Mouse (Mus musculus) left cerebral cortex, postnatal 25 days (tissue): ENCODE measurements around the gene Zfp85. TPM values are rescaled to one million over a fixed set of nuclear protein-coding genes. Genes with fewer than 3 reads are reported as not detected.
A peak's percentile ranks its signal among the peaks of the same experiment; 100 is the strongest.
"Not testable (repeated sequence)": the region's sequence is repeated elsewhere in the genome, so short reads cannot be mapped to it uniquely, and the experiment has no call there.

Source experiments
- DNase-seq, 2 experiments: peaks; one replicate each; pipeline ENCODE4 v3.0.0; 2022; ENCODE audit warnings: low spot score in 2 of 2, mixed read lengths in 1 of 2
- intact Hi-C: fragments of 180-260 bp; cut with DNase I; formaldehyde crosslinking; loops from one replicate; pipeline ENCODE4 v1.15.1; 2025
- total RNA-seq, 2 experiments: library from RNA; stranded (reverse); gene quantifications; 2 replicates each; pipeline ENCODE4 v1.2.3; 2021

The Zfp85 gene
- 1 to 10 TPM; 5.4 to 6.4 TPM for total RNA-seq

- DNase-seq: peak; percentile 51 to 70
- intact Hi-C loops: loop anchor here (1.0 to 2.0 kb wide), 2 partner anchors 30 to 58 kb away; partner anchors contain the start of gene Zfp273
Measured at GRCm38 (mm10) chr13:67754333-67755306, at the start of gene Zfp85. TSS of gene Zfp85 (minus strand) at chr13:67755228.

- intact Hi-C loops, DNase-seq: not testable (repeated sequence)
Measured at GRCm38 (mm10) chr13:67799151-67799550, 44.1 kb upstream of the Zfp85 start.

- DNase-seq: no peak
- intact Hi-C loops: no loop called here
Measured at GRCm38 (mm10) chr13:67798618-67799017, 43.6 kb upstream of the Zfp85 start.

DNA sequence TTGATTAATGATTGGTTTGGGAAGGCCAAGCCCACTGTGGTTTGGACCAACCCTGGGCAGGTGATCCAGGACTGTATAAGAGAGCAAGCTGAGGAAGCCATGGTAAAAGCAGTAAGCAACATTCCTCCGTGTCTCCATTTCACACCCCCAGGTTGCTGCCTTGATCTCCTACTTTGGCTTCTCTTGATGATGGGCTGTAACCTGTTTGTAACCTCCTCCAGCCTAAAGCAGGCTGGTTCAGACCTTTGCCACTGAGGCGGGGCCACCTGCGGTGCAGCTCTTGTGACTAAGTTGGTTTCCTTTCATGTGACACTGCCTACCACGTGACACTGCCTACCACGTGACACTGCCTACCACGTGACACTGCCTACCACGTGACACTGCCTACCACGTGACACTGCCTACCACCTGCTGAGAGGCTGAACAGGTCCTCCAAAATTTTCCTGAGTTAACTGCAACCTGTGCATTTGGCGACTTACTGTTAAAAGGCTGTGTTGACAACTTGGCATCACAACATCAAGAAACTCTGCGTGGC is 37.0 kb upstream of the Zfp85 start:
- intact Hi-C loops: no loop called here
- no peak for DNase-seq

DNA sequence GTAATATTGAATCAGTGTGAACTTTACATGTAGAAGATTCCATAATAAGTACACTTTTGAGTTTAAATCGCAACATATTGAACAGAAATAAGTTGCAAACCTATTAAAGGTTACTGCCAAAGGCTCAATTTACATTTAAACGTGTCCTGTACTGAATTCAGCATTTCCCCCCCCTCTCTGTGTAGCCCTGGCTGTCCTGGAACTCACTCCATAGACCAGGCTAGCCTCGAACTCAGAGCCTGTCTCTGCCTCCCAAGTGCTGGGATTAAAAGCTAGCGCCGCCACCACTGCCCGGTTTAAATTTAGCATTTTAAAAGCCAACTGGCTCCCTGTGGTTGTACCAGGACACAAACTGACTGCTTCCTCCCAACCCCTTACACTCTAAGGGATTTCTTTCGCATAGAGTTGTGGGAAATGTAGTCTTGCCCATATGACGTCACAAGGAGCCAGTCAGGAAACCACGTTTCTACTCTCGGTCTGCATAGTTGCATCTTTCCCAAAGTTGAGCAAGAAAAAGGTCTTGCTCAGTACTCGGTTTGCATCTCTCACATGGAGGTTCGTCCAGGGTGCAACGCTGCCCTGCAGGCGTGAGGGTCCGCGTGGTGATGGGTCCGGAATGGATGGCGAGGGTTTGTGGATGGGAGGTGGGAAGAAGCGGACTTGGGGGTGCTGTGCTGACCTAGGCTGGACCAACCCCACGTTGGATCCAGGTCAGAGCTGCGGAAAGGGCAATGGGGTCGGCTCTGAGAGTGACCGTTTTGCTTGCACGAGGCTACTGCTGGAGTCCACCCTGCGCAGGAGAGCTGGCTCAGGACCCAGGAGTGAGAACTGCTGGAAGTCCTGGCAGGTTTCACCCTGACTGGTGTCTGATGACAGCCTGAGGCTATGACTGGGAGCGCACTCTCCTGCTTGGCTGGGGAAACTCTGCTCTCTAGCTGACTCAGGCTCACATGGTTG is 24.5 kb upstream of the Zfp85 start, which contains the start of gene Zfp493:
Zfp493 (plus strand) TSS at position 429 of the 957 bp plus-strand sequence.
- intact Hi-C loops: loop anchor here (5.0 kb wide), 1 partner anchor 33 kb away; the partner anchor contains the start of gene Zfp273
- DNase-seq: peak; percentile 76 to 88

DNA sequence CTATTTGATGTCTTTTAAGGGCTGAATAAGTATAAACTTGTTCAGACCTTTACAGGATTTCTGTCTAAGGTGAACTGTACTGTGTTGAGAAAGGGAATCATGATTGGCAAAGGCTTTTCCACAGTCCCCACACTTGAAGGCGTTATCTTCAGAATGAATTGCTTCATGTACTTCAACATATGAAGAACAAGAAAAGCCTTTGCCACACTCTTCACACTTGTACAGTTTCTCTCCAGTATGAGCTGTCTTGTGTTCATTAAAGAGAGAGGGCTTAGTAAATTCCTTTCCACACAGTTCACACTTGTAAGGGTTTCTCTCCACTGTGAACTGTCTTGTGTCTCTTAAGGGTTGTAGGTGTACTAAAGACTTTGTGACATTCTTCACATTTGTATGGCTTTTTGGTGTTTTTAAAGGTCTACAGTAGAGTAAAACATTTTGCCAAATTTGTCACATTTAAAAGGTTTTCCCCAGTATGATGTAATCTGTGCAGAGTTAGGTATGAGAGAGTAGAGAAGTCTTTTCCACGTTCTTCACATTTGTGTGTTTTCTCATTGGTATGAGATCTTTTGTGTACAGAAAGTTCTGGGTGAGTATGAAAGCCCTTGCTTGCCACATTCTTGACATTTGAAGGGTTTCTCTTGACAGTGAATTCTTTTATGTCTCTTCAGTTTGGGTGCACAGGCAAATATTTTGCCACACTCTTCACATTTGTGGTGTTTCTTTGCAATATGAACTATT is 8.2 kb upstream of the Zfp85 start:
- no peak for DNase-seq
- intact Hi-C loops: no loop called here

GRCm38 (mm10) chr13:67759966-67760365 is 4.9 kb upstream of the Zfp85 start:
- intact Hi-C loops: no loop called here

GRCm38 (mm10) chr13:67755761-67756160 is 733 bp upstream of the Zfp85 start:
- DNase-seq: no peak
- intact Hi-C loops: loop anchor here (2.0 kb wide), 1 partner anchor 57 kb away; the partner anchor contains the start of gene Zfp273

More at GRCm38 (mm10) chr13:67759966-67760365, 4.9 kb upstream of the Zfp85 start:
- no peak for DNase-seq

DNA sequence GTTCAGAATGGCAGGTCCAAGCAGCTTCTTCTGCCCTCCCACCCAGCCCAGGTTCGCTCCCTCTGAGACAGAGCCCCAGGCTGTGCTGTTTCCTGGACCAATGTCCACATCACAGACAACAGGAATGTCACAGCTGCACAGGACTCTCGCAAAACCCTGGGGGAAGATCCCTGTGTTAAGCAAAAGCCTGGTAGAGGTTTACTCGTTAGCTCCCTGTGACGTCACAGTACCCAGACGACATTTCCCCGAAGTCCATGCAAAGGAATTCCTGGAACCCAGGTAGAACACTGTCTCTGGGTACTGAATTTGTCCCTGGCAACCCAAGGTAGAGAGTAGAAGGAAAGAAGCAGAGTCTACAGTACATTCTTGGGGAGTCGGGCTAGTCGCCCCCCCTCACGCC is 11.1 kb downstream of the Zfp85 start:
- intact Hi-C loops: no loop called here
- no peak for DNase-seq

DNA sequence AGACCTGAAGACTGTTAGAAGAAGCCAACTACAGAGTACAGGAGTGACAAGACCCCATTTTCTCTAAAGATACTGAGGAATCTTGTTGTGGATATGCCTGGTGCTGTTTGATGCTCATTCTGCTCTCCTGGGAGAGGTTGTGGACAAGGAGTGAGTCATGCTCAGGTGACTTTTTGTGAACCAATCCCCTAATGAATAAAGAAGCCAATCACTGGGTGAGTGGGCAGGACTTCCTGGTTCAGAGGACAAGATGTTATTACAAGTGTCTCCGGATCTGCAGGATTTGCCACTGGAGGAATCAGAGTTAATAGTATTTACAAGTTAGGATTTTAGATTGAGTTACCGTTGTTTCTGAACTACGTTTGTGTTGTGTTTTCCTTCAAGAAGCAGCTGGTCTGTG is 12.1 kb downstream of the Zfp85 start:
- DNase-seq: no peak
- intact Hi-C loops: no loop called here

DNA sequence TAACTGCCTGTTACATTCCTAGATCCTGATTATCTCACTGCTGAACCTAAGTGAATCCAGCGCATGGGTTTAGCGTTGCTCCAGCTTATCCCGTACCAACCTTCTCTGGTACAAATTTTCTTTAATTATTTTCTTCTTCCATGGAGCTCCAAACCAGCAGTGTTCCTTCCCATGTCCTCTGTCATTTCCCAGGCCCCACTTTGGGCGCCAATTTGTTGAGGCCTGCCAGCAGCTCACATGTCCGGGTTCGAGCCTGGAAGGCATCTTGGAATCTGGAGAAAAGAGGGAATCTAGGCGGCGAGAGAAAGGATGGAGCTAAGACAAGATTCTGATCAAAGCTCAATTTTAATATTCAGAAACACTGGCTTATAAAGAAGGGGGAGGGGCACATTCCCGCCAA is 20.6 kb downstream of the Zfp85 start:
- intact Hi-C loops, DNase-seq: not testable (repeated sequence)

GRCm38 (mm10) chr13:67729441-67729840 is 25.6 kb downstream of the Zfp85 start:
- peak; percentile 24 to 59 for DNase-seq

GRCm38 (mm10) chr13:67728641-67729318 is 26.2 kb downstream of the Zfp85 start, which contains the start of gene Zfp65:
TSS of gene Zfp65 (minus strand) at chr13:67729173.
- DNase-seq: peak; percentile 74 to 82
- intact Hi-C loops: loop anchor here (5.0 to 10.0 kb wide), 3 partner anchors 86 to 116 kb away; partner anchors contain the start of gene Zfp273

More at GRCm38 (mm10) chr13:67729441-67729840, 25.6 kb downstream of the Zfp85 start:
- intact Hi-C loops: loop anchor here (5.0 to 10.0 kb wide), 3 partner anchors 85 to 117 kb away; partner anchors contain the start of gene Zfp273

DNA sequence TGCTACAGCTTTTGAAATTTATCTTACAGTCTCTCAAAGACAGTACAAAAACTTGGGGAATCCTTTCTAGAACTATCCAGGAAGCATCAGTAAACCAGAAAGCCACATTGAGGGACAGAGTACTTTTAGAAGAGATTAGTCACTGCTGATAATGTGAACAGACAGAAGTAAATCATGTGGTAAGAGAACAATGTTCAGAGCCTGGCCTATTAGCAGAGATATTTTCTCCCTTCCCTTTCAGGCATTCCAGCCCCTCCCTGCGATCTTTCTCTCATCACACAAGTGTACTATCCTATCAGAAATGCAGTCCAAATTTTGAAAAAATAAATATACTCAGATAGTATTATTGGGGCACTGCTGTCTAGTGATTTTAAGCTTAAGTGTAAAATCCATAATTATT is 26.9 kb downstream of the Zfp85 start:
- intact Hi-C loops: loop anchor here (5.0 to 10.0 kb wide), 3 partner anchors 87 to 116 kb away; partner anchors contain the start of gene Zfp273
- DNase-seq: no peak

DNA sequence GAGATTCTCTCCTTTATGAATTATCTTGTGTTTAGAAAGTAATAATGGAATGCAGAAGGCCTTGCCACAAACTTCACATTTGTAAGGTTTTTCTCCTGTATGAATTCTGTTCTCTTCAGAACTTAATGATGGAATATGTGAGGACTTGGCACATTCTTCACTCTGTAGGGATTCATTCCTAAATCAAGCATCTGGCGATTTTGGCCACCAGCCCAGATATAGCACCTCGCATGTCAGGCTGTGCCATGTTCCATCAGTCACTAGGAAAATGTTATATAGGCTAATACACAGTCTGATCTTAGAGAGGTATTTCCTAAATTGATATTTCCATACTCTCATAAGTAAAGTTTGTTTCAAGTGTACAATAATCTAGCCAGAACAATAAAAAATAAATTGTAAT is 29.7 kb downstream of the Zfp85 start:
- intact Hi-C loops: loop anchor here (5.0 to 10.0 kb wide), 3 partner anchors 89 to 117 kb away; partner anchors contain the start of gene Zfp273
- peak in 1 of 2 experiments; percentile 5 for DNase-seq

GRCm38 (mm10) chr13:67723848-67724479 is 31.1 kb downstream of the Zfp85 start:
- intact Hi-C loops: loop anchor here (1.0 to 10.0 kb wide), 3 partner anchors 30 to 91 kb away; partner anchors contain the start of gene Zfp273
- DNase-seq: peak; percentile 93 to 97
